Mouse (Mus musculus) spleen, postnatal 36 days (tissue): ENCODE data around the gene Erbin.

Experiments
- DNase-seq, 2 experiments: peaks; one replicate each; pipeline ENCODE4 v3.0.0; 2022; ENCODE audit warnings: low spot score in 2 of 2, mixed read lengths in 1 of 2

Gene Erbin

DNA sequence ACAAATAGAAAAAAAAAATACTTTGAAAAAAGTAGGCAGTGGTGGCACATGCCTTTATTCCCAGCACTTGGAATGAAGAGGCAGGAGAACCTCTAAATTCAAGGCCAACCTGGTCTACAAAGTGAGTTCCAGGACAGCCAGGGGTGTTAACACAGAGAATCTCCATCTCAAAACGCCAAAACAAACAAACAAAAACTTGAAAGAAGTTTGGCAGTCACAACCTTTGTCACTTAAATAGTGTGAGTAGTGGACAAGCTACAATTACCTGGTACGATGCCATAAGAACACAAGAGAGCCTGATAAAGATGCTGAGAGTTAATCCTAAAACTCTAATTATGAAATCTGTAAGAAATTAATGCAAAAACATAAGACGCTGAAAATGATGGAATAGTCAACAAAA, 8.0 kb downstream of the Erbin start:
- DNase-seq = no peak

DNA sequence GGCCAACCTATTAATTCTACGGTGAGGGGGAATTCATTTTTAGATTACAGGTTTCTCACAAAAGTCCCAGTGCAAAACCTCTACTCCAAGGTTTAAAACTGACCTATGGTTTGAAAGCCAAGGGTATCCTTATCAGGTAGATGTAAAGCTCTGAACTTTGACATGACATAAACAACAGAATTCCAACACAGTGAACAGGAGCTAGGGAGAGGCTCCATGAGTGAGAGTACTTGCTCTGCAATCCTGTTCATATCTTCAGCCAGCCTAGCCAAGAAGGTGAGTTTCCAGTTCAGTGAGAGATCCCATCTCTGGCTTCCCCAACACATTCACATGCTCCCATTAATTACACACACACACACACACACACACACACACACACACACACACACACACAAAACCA, 9.7 kb downstream of the Erbin start:
- no peak for DNase-seq

GRCm38 (mm10) chr13:103909894-103910293, 10.4 kb downstream of the Erbin start:
- no peak for DNase-seq

- no peak for DNase-seq
These were observed 20.3 kb downstream of the Erbin start for GRCm38 (mm10) chr13:103900015-103900414.

DNA sequence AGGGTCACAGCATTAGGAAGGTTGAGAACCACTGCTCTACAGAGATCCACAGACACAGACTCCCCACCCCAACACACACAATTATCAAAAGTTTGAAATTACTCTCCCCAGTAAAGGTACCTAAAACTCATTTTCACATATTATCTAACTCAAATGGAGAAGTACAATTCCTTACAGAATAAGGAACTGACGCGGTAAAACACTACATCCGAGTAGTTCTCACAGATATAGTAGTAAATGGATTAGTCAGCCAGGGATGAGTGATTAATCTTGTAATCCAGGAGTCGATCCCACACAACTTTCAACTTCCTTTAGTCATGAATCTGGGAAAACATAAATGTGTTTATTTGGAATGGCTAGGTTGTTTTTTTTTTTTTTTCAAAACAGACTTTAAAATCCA, 22.7 kb downstream of the Erbin start:
- DNase-seq = no peak

DNA sequence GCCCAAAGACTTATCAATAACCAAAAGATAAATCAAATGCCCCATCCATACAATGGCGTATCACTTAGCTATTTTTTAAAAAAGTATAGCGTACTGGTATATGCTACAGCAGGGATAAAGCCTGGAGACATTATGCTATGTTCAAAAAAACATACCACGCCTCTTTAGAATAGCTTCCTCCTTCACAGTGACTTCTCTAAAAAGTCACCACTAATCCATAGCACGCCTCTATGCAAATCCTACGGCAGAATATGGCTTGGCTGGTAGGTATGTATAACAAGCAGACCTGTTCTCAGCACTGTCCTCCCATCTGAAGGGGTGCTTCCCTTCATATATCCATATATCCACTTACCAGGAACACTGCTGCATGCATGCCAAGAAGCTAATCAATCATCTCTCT, 27.2 kb downstream of the Erbin start:
- DNase-seq = peak; percentile 13 to 31

- DNase-seq = no peak
These were observed 30.3 kb downstream of the Erbin start for GRCm38 (mm10) chr13:103890038-103890437.

GRCm38 (mm10) chr13:103886503-103886902, 33.8 kb downstream of the Erbin start:
- no peak for DNase-seq

- no peak for DNase-seq
These were observed 39.1 kb downstream of the Erbin start for GRCm38 (mm10) chr13:103881200-103881599.

DNA sequence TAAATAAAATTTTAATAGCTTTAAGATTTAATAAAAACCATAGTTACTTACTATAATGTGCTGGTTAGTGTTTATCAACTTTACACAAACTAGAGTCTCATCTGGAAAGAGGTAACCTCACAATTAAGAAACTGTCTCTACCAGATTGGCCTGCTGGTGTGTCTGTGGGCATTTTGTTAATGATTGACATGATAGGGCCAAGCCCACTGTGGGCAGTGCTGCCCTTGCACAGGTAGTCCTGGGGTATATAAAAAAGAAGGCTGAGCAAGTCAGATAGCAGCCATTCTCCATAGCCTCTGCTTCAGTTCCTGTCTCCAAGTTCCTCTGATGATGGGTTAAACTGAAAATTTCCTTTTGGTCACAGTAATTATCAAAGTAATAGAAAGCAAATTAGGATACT, 43.6 kb downstream of the Erbin start:
- DNase-seq = no peak

DNA sequence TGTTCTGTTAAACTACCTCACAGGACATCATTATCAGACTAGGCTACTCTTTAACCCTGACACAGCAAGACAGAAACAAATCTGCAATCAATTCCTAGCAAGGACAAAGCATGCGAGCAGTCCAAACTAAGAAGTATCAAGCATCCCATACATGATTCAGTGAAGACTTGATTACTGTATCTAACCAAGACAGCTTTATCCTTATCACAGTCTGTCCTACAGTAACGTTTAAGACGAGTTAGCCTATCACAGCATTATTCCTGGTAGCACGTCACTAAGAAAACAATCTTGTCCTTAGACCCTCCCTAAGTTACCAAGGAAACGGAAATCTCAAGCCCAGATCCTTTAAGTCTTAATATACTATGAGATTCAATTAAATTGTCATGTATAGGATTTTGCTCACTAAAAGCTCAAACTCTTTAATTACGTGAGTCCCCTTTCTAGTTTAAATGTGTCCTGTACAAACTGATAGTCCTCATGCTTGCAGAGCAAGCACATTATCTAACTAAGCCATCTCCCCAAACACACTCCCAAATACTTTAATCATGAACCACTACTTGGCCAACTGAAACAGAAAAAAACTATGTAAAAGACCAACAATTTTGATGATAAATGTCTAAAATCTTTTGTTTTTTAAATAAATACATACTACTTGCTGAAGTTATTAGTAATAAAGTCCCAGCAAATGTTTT, 44.3 kb downstream of the Erbin start:
- DNase-seq = no peak

GRCm38 (mm10) chr13:103870786-103871185, 49.5 kb downstream of the Erbin start:
- no peak for DNase-seq

- no peak for DNase-seq
These were observed 50.2 kb downstream of the Erbin start for GRCm38 (mm10) chr13:103870117-103870516.

- DNase-seq = no peak
These were observed 51.4 kb downstream of the Erbin start for GRCm38 (mm10) chr13:103868875-103869274.

- no peak for DNase-seq
These were observed 58.3 kb downstream of the Erbin start for GRCm38 (mm10) chr13:103862041-103862440.

DNA sequence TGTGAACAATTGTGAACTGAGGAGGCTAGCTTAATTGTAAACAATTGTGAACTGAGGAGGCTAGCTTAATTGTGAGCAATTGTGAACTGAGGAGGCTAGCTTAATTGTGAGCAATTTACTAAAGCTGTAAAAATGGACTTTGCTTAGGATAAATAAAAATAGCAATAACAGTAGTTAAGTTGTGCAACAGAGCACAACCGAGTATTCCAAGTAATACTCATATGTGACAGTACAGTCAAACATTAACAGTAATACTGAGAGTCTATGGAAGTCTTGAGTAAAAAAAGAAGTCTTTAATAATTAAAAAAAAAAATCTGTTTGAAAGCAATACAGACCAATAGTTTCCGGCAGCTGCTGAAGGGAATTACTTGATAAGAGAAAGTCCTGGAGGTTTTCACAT, 61.3 kb downstream of the Erbin start:
- no peak for DNase-seq

DNA sequence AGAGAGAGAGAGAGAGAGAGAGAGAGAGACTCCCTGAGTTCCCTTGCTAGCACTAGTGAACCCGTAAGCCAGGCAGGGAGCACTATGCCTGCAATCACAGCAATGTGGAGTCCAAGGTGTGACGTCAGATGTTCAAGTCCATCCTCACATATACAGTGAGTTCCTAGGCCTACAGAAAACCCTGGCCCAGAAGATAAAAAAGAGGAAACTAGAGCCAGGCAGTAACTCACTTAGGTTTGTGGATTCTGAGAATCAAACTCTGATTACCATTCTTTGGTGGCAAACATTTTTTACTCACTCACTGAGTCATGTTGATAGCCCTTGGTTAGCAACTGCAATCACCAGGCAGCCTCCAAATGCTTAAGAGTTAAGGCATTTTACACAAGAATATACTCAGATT, 72.7 kb downstream of the Erbin start:
- no peak for DNase-seq

DNA sequence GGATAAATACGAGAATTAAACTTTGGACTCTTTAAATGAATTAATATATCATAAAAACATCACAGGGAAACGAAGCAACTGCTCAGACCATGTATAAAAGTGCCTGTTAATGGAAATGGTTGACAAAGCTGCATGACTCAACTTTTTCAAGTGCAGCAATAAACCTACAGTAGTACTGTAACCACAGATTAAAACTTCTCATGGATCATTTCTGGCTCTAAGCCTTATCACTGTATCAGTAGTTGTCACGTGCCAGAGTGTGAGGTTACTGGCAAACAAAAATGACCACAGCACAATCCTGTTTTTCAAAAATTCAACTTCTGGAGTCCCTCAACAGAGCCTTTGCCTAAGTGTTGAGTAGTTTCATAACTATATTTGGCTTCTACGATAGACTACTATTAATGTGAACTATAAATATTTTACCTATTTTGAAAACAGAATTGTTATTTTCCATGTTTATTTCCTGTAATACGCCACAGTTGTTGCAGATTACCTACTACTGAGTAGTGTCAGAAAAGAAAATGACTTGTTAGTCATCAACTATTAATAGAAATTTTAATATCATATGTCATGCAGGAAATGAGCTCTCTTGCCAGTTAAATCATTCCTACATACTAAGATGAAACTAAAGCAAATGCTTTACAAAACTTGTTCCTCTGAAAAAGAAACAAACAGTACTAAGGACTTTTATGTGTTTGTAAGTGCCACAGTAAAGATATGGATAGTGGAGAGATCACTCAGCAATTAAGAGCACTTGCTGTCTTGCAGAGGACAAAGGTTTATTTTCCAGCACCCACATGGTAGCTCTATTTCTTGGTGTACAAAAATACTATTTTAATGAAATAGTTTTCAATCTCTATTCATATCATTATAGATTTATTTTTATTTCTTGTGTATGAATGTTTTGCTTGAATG, 78.8 kb downstream of the Erbin start:
- no peak for DNase-seq

DNA sequence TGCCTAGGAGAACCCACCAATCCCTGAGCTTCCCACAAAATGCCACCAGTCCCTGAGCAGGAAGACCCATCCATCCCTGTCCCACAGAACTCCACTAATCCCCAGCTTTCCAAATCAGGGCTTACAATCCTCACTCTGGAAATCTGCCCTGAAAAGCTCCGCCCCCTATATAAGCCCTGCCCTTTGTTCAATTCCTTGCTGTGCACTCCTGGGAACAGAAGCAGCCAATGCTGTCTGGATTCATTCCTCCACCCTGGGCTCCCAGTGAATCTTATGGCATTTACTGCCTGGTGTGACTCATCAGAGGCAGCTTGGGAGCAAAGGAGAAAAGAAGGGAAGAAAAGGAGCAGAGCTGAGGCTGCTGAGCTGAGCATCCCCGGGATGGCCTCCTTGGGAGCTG, 81.7 kb downstream of the Erbin start:
- DNase-seq = no peak

- DNase-seq = no peak
These were observed 90.6 kb downstream of the Erbin start for GRCm38 (mm10) chr13:103829623-103830135.

GRCm38 (mm10) chr13:103822270-103822669, 98.0 kb downstream of the Erbin start:
- DNase-seq = no peak

- no peak for DNase-seq
These were observed 100.9 kb downstream of the Erbin start for GRCm38 (mm10) chr13:103819377-103819776.

DNA sequence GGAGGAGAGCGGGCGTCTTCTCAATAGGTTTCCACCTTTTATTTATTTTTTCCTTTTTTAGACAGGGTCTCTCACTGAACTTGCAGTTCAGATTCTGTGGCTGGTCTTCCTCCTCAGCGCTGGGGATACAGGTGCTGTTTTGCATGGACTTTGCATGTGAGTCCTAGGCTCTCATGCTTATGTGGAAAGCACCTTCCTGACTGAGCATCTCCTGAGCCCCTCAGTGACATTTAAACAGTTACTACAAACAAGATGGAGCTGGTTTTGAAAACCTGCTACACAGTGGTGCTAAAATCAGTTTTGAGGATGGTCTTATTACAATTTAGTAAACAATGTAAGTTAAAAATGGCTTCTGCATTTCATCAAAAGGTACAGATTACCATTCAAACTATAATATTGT, 102.4 kb downstream of the Erbin start:
- no peak for DNase-seq
